Mouse (Mus musculus) E14TG2a.4 (cell line): ENCODE data around the gene Gramd4.

Source experiments
- CTCF ChIP-seq: conservative IDR thresholded peaks from 2 replicates; pipeline ENCODE4 v1.5.1; 2014; ENCODE audit warnings: low read length
- NANOG ChIP-seq: IDR thresholded peaks from 2 replicates; pipeline ENCODE4 v1.6.1; 2014; ENCODE audit warnings: borderline replicate concordance, low read length, mixed read lengths
- POU5F1 ChIP-seq: IDR thresholded peaks from 2 replicates; pipeline ENCODE4 v1.6.1; 2014; ENCODE audit warnings: low read length, borderline replicate concordance

DNA sequence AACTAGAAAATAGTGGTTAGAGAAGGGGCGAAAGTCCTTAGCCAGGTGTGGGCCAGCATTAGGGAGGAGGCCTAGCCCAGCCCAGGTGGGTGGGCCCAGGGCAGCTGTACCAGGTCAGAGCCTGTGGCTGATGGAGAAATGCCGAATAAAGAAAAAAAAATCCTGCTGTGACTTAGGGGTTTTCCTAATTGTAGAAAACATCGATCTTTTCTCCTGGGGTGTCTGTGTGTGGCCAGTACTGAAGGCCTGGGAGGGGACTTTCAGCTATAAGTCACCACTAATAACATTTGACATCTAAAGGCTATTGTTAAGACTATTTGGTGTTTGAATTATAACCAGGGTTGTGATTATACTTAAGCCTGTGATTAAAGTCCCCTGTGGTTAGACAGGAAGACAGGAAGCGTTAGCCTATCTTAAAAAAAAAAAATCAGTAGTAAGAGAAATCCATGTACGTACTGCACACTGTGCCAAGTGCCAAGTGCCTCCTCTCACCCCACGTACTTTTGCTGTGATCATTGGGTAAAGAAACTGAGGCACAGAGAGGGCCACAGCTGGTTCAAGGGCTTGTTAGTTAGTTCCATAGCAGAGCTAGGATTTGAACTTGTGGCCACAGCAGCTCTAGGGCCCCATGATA is 4.5 kb downstream of the Gramd4 start:
- no peak for TF ChIP-seq CTCF
- no peak for TF ChIP-seq POU5F1
- TF ChIP-seq NANOG, result no peak
